Mouse (Mus musculus) cortical plate, adult 2 months (tissue): ENCODE results near the gene Col19a1.

Experiments
- CTCF ChIP-seq: fragments of 200-500 bp; IDR thresholded peaks from 2 replicates; pipeline ENCODE4 v1.5.1; 2011; ENCODE audit warnings: mild to moderate bottlenecking, control low read depth, low read length; ENCODE audit not compliant: insufficient read depth; ENCODE audit errors: extremely low read depth
- POLR2A ChIP-seq: fragments of 200-500 bp; IDR thresholded peaks from 2 replicates; pipeline ENCODE4 v1.6.1; 2011; ENCODE audit warnings: mild to moderate bottlenecking, low read length, control low read depth; ENCODE audit not compliant: insufficient read depth; ENCODE audit errors: extremely low read depth

GRCm38 (mm10) chr1:24310193-24310592 lies 277.1 kb downstream of the Col19a1 start:
- TF ChIP-seq POLR2A (no peak), CTCF (no peak)
